Mouse (Mus musculus) hindbrain, embryonic 14.5 days (tissue): ENCODE measurements at regions not wholly inside any gene's neighbourhood (a gene's known extent, or its start where the extent isn't known, plus 50 kb on each side); places are given as distances from the start of the nearest gene placed in this dataset.
A peak's percentile ranks its signal among the peaks of the same experiment; 100 is the strongest.
"Not testable (repeated sequence)": the region's sequence is repeated elsewhere in the genome, so short reads cannot be mapped to it uniquely, and the experiment has no call there.

Experiments
- ATAC-seq: fragments of 200-750 bp; cut with Nextera tagmentation; 2 replicates; pipeline ENCODE4 v1.8.0; 2017; ENCODE audit warnings: moderate number of reproducible peaks, mild to moderate bottlenecking, moderate TSS enrichment, moderate library complexity; ENCODE audit not compliant: low FRiP score
- DNase-seq: peaks from one replicate; pipeline ENCODE4 v3.0.0-alpha.2; 2015; ENCODE audit warnings: low spot score
- H3K27ac ChIP-seq: fragments of 300-500 bp; sonication (generic); 2 replicates; pipeline ENCODE4 v1.5.1; 2014; ENCODE audit warnings: mild to moderate bottlenecking, moderate library complexity
- H3K27me3 ChIP-seq: fragments of 300-500 bp; sonication (generic); 2 replicates; pipeline ENCODE4 v1.6.1; 2014; ENCODE audit warnings: mild to moderate bottlenecking, low read length, mixed read lengths; ENCODE audit not compliant: control insufficient read depth, insufficient read depth
- H3K36me3 ChIP-seq: fragments of 300-500 bp; sonication (generic); replicated peaks from 2 replicates; pipeline ENCODE4 v1.6.1; 2014; ENCODE audit not compliant: control insufficient read depth, insufficient read depth
- H3K4me1 ChIP-seq: fragments of 300-500 bp; sonication (generic); replicated peaks from 2 replicates; pipeline ENCODE4 v1.6.1; 2014; ENCODE audit warnings: antibody characterized with exemption, low read length, mixed read lengths; ENCODE audit not compliant: control insufficient read depth, insufficient read depth
- H3K4me2 ChIP-seq: fragments of 300-500 bp; sonication (generic); replicated peaks from 2 replicates; pipeline ENCODE4 v1.6.1; 2014; ENCODE audit warnings: mild to moderate bottlenecking, moderate library complexity
- H3K4me3 ChIP-seq: fragments of 300-500 bp; sonication (generic); replicated peaks from 2 replicates; pipeline ENCODE4 v1.5.1; 2014; ENCODE audit warnings: mild to moderate bottlenecking, low read length
- H3K9ac ChIP-seq: fragments of 300-500 bp; sonication (generic); 2 replicates; pipeline ENCODE4 v1.6.1; 2014
- H3K9me3 ChIP-seq: fragments of 300-500 bp; sonication (generic); 2 replicates; pipeline ENCODE4 v1.6.1; 2016; ENCODE audit warnings: low read length; ENCODE audit not compliant: control insufficient read depth
- whole genome bisulfite sequencing: fragments of 180-500 bp; shearing (Covaris S2); extraction: QIAGEN DNeasy Blood & Tissue Kit; methylation state at CpG from one replicate; pipeline ENCODE4 v1.1.7; 2014; 5-methylcytosine and 5-hydroxymethylcytosine counted together

- no peaks in the 10 kb centered on the region for H3K9me3 ChIP-seq
These were observed 1003.2 kb upstream of the 4930412O13Rik start for GRCm38 (mm10) chr2:8877855-8878254.

GRCm38 (mm10) chr2:8912417-8912816 is 968.6 kb upstream of the 4930412O13Rik start:
- ATAC-seq: no peak
- H3K27ac ChIP-seq: no peak overlapping the region
- no peak overlapping the region for H3K4me3 ChIP-seq
- no peaks in the 10 kb centered on the region for H3K9me3 ChIP-seq
- no peaks in the 10 kb centered on the region for H3K36me3 ChIP-seq
- H3K9ac ChIP-seq: no peak overlapping the region
- H3K4me2 ChIP-seq: no peak overlapping the region
- no peak for DNase-seq
- H3K4me1 ChIP-seq: no peaks in the 10 kb centered on the region
- H3K27me3 ChIP-seq: no peaks in the 10 kb centered on the region

More at GRCm38 (mm10) chr2:8877855-8878254, 1003.2 kb upstream of the 4930412O13Rik start:
- H3K27me3 ChIP-seq: no peaks in the 10 kb centered on the region
- H3K9ac ChIP-seq: no peak overlapping the region
- no peaks in the 10 kb centered on the region for H3K4me1 ChIP-seq
- no peak overlapping the region for H3K4me2 ChIP-seq
- no peaks in the 10 kb centered on the region for H3K36me3 ChIP-seq
- peak; percentile 56 for DNase-seq
- WGBS: 77% methylated on average over 3 of the region's 3 CpGs
- no peak overlapping the region for H3K27ac ChIP-seq
- no peak for ATAC-seq
- H3K4me3 ChIP-seq: no peak overlapping the region

- 92% methylated on average over 2 of the region's 2 CpGs for WGBS
- DNase-seq: no peak
- Histone ChIP-seq H3K27me3 (no peaks in the 10 kb centered on the region), H3K4me2 (no peak overlapping the region), H3K4me3 (no peak overlapping the region), H3K27ac (no peak overlapping the region), H3K4me1 (no peaks in the 10 kb centered on the region), H3K9ac (no peak overlapping the region), H3K36me3 (no peaks in the 10 kb centered on the region), H3K9me3 (no peaks in the 10 kb centered on the region)
- no peak for ATAC-seq
These were observed 956.2 kb upstream of the 4930412O13Rik start for GRCm38 (mm10) chr2:8924856-8925255.

- DNase-seq (no peak), ATAC-seq (no peak)
- no peak overlapping the region for H3K27ac ChIP-seq
- H3K4me2 ChIP-seq: no peak overlapping the region
- no peaks in the 10 kb centered on the region for H3K4me1 ChIP-seq
- WGBS: 92% methylated on average over 7 of the region's 7 CpGs
- no peak overlapping the region for H3K4me3 ChIP-seq
- no peaks in the 10 kb centered on the region for H3K36me3 ChIP-seq
- no peak overlapping the region for H3K9ac ChIP-seq
- H3K9me3 ChIP-seq: no peaks in the 10 kb centered on the region
- H3K27me3 ChIP-seq: no peaks in the 10 kb centered on the region
These were observed 939.5 kb upstream of the 4930412O13Rik start for GRCm38 (mm10) chr2:8941574-8941973.

- no peak for DNase-seq
- no peak overlapping the region for H3K4me3 ChIP-seq
- H3K4me2 ChIP-seq: no peak overlapping the region
- 91% methylated on average over 5 of the region's 5 CpGs for WGBS
- H3K27ac ChIP-seq: no peak overlapping the region
- H3K4me1 ChIP-seq: no peaks in the 10 kb centered on the region
- no peak overlapping the region for H3K9ac ChIP-seq
- ATAC-seq: no peak
- H3K36me3 ChIP-seq: no peaks in the 10 kb centered on the region
- H3K27me3 ChIP-seq: no peaks in the 10 kb centered on the region
- no peaks in the 10 kb centered on the region for H3K9me3 ChIP-seq
These were observed 922.1 kb upstream of the 4930412O13Rik start for GRCm38 (mm10) chr2:8958938-8959337.

GRCm38 (mm10) chr2:8964952-8965668 is 915.9 kb upstream of the 4930412O13Rik start:
- 89% methylated on average over 1 of the region's 1 CpGs for WGBS

GRCm38 (mm10) chr2:8975635-8976034 is 905.4 kb upstream of the 4930412O13Rik start:
- Histone ChIP-seq H3K4me2 (no peak overlapping the region), H3K27ac (no peak overlapping the region), H3K36me3 (no peaks in the 10 kb centered on the region), H3K4me1 (no peaks in the 10 kb centered on the region), H3K9ac (no peak overlapping the region), H3K4me3 (no peak overlapping the region), H3K27me3 (no peaks in the 10 kb centered on the region), H3K9me3 (no peaks in the 10 kb centered on the region)
- 82% methylated on average over 6 of the region's 6 CpGs for WGBS
- ATAC-seq (no peak), DNase-seq (no peak)

More at GRCm38 (mm10) chr2:8964952-8965668, 915.9 kb upstream of the 4930412O13Rik start:
- Histone ChIP-seq H3K27me3 (no peaks in the 10 kb centered on the region), H3K9me3 (no peaks in the 10 kb centered on the region), H3K4me1 (no peaks in the 10 kb centered on the region), H3K9ac (no peak overlapping the region), H3K4me3 (no peak overlapping the region), H3K4me2 (no peak overlapping the region), H3K27ac (no peak overlapping the region), H3K36me3 (no peaks in the 10 kb centered on the region)
- DNase-seq: no peak
- no peak for ATAC-seq

GRCm38 (mm10) chr2:9012326-9012725 is 868.7 kb upstream of the 4930412O13Rik start:
- H3K9ac ChIP-seq: no peak overlapping the region
- no peak for ATAC-seq
- H3K4me3 ChIP-seq: no peak overlapping the region
- no peaks in the 10 kb centered on the region for H3K27me3 ChIP-seq
- H3K27ac ChIP-seq: no peak overlapping the region
- H3K4me1 ChIP-seq: 0 out of 2 replicates have a peak, but pooled peaks cover 3% of the 10 kb centered on the region
- no peak overlapping the region for H3K4me2 ChIP-seq
- H3K36me3 ChIP-seq: no peaks in the 10 kb centered on the region
- 59% methylated on average over 2 of the region's 2 CpGs for WGBS
- no peaks in the 10 kb centered on the region for H3K9me3 ChIP-seq
- no peak for DNase-seq

- Histone ChIP-seq H3K36me3 (no peaks in the 10 kb centered on the region), H3K4me2 (no peak overlapping the region), H3K27ac (no peak overlapping the region), H3K27me3 (no peaks in the 10 kb centered on the region), H3K4me1 (no peaks in the 10 kb centered on the region), H3K9ac (no peak overlapping the region), H3K9me3 (no peaks in the 10 kb centered on the region), H3K4me3 (no peak overlapping the region)
- DNase-seq: no peak
- ATAC-seq: no peak
- WGBS: 79% methylated on average over 7 of the region's 7 CpGs
These were observed 848.0 kb upstream of the 4930412O13Rik start for GRCm38 (mm10) chr2:9033079-9033478.

GRCm38 (mm10) chr2:9042355-9042754 is 838.7 kb upstream of the 4930412O13Rik start:
- not testable (repeated sequence) for H3K4me3 ChIP-seq, H3K27me3 ChIP-seq, H3K27ac ChIP-seq, H3K9me3 ChIP-seq, H3K4me1 ChIP-seq, ATAC-seq, DNase-seq, H3K4me2 ChIP-seq, H3K9ac ChIP-seq, H3K36me3 ChIP-seq
- 61% methylated on average over 21 of the region's 21 CpGs for WGBS
